Mouse (Mus musculus): ENCODE results near the gene Gapdhs.

DNA sequence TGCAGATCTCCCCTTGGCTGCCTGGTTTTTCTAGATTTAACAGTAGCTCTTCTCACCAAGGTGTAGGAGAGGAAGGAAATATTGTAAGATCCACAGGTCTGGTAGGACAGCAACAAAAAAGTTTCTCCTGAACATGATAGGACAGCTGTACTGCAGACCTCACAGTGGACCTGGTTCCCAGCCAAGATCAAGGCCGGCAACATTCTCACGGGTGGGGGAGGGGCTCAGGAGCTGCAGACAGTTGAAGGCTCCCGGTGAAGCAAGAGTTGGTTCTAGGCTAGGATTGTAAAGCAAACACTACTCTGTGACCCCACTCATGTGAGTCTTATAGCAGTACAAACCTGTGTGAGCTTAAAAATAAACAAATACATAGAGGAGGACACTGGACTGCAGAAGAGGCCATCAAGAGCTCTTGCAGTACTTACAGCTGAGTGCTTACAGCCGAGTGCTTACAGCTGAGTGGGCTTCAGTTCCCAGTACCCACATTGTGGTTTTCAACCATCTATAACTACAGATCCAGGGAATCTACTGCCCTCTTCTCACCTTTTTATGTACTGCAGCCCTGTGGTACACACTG is 629 bp upstream of the Gapdhs start:
- TF ChIP-seq CTCF (IDR thresholded peaks at IDR 0.05; ENCODE audit: low read depth) (no peak), EP300 (IDR thresholded peaks at IDR 0.05; ENCODE audit: low read depth) (no peak)
